Mouse (Mus musculus): ENCODE results near the gene Gm4792. TPM values are rescaled to one million over a fixed set of nuclear protein-coding genes. Genes with fewer than 3 reads are reported as not detected.

Gm4792 gene
- total RNA-seq, 2 experiments from 2014 or later = not detected

Other genes starting within 250 kb of the Gm4792 start
- gene Nr2c1, start 150.7 kb downstream of the Gm4792 start, total RNA-seq (2021) = 1 to 10 TPM; 9.2 to 9.7 TPM
- 100 to 1,000 TPM; 282 to 283 TPM for gene Ndufa12, start 100.0 kb downstream of the Gm4792 start, total RNA-seq (2021)
- 10 to 100 TPM; 45.8 to 46.6 TPM for gene Tmcc3, start 13.2 kb upstream of the Gm4792 start, total RNA-seq (2021)